Mouse (Mus musculus) bone marrow macrophage, adult 2 months (primary cell): ENCODE results near the gene Col4a2.

ENCODE experiments used
- CTCF ChIP-seq: IDR thresholded peaks from 2 replicates; pipeline ENCODE4 v1.5.1; 2012; ENCODE audit warnings: low read depth, mild to moderate bottlenecking, low read length, moderate library complexity
- POLR2A ChIP-seq: IDR thresholded peaks from 2 replicates; pipeline ENCODE4 v1.6.1; 2012; ENCODE audit warnings: mild to moderate bottlenecking, low read depth, low read length, borderline replicate concordance

DNA sequence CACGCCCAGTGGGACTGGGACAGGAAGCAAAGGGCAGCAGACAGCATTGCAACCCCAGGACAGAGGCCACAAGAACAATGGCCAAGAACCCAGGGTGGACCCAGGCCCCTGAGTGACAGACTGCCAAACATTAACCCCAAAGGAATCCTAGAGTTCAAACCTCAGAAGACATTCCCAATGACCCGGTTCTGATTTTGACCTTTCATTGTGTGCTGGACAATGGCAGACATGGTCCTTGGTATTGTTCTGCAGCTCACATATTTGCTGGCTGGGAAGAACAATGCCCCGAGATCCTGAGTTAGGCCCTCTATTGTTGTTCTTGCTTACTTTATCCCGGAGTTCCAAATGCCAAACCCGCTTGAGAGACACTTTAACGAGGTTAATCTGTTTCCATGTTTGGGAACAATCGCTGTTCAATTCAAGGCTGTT lies 4.0 kb upstream of the Col4a2 start:
- TF ChIP-seq CTCF (no peak), POLR2A (no peak)
